Mouse (Mus musculus) urinary bladder, postnatal 0 days (tissue): Measurements from ENCODE around the gene Psg29. TPM values are rescaled to one million over a fixed set of nuclear protein-coding genes. Genes with fewer than 3 reads are reported as not detected.

Source experiments
- polyA plus RNA-seq: library from polyadenylated mRNA; unstranded; fragments of >200 nt; fragmentation: Nextera tagmentation; extraction: Ambion mirVana; gene quantifications from 2 replicates; pipeline ENCODE4 v1.2.1, GENCODE M21; 2015

Psg29 gene
- polyA plus RNA-seq, result not detected in 2 replicates

DNA sequence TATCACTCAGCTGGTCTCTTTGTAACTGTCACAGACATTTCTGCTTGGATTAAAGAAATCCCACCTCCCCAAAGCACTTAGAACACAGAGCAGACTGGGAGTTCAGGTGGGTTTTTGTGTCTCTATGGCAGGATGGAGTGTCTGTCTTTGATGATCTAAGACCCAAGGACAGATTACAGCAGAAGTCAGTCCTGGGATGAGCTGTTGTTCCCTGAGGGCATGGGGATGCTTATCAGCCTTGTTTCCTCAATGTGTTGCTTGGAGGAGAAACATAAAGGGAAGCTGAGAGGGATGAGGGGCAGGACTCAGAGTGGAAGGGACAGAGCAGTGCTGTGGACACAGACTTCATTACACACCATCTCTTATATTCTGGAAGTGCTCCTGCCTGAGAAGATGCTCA is at the start of gene Psg29:
Gene Psg29, plus strand, starts transcription at position 301 of the 400 bp plus-strand sequence.

Other genes starting within 250 kb of the Psg29 start
- gene Pnmal1, start 243.8 kb upstream of the Psg29 start, polyA plus RNA-seq, result 0.07 TPM in 1 of 2 replicates, not detected in the other
- not detected in 2 replicates for gene Gm42372, start 220.4 kb upstream of the Psg29 start, polyA plus RNA-seq
- 6.5 and 6.6 TPM in 2 replicates for gene Ccdc8, start 210.8 kb upstream of the Psg29 start, polyA plus RNA-seq
- 42.1 and 43.1 TPM in 2 replicates for gene Ppp5c, start 175.6 kb upstream of the Psg29 start, polyA plus RNA-seq
- gene Hif3a, start 141.1 kb upstream of the Psg29 start, polyA plus RNA-seq, result 8.8 and 11.8 TPM in 2 replicates
- 0.07 and 0.10 TPM in 2 replicates for gene Psg16, start 129.4 kb upstream of the Psg29 start, polyA plus RNA-seq
- gene Ceacam3, start 53.2 kb upstream of the Psg29 start, polyA plus RNA-seq, result not detected in 2 replicates